In genomic region chr7:126429503-126429898, GRCm38 (mm10) we compare ENCODE assay signal across 7 mouse cellular contexts. TPM values are rescaled to one million over a fixed set of nuclear protein-coding genes. Genes with fewer than 3 reads are reported as not detected.
DNase-seq lines count a peak whose midpoint lies in the region; ATAC-seq and TF ChIP-seq lines count a peak whose summit lies in the region.

No protein-coding gene starts in this region.

- DNase-seq in neural tube, embryonic 11.5 days (ENCODE audit: low spot score) = no peak
- DNase-seq in neural tube, embryonic 10.5 days (ENCODE audit: extremely low spot score, low spot score) = no peak
- no peak for DNase-seq in liver, embryonic 13.5 days
- DNase-seq in stomach, postnatal 0 days (ENCODE audit: low spot score) = no peak
- no peak for DNase-seq in right cerebral cortex, postnatal 14 days

- H3K4me2 ChIP-seq in neural tube, embryonic 11.5 days (ENCODE audit: low read depth) = peak overlapping the region; percentile 88
- H3K4me2 ChIP-seq in forebrain, embryonic 12.5 days = peak overlapping the region; percentile 81
- peak overlapping the region; percentile 96 for H3K4me2 ChIP-seq in liver, embryonic 13.5 days
- H3K4me2 ChIP-seq in stomach, postnatal 0 days (replicated peaks; ENCODE audit: low read depth) = peak overlapping the region; percentile 74

- 36% methylated on average over 15 of the region's 15 CpGs for WGBS in neural tube, embryonic 11.5 days
- WGBS in forebrain, embryonic 12.5 days = 30% methylated on average over 15 of the region's 15 CpGs
- WGBS in liver, embryonic 13.5 days (ENCODE audit: insufficient replicate concordance) = 33% methylated on average over 15 of the region's 15 CpGs
- WGBS in stomach, postnatal 0 days = 21% methylated on average over 15 of the region's 15 CpGs

- H3K36me3 ChIP-seq in neural tube, embryonic 11.5 days (ENCODE audit: control insufficient read depth, insufficient read depth, low read length) = no peaks in the 10 kb centered on the region
- H3K36me3 ChIP-seq in forebrain, embryonic 12.5 days (replicated peaks) = 0 out of 2 replicates have a peak, but pooled peaks cover 3% of the 10 kb centered on the region
- H3K36me3 ChIP-seq in liver, embryonic 13.5 days = 0 out of 2 replicates have a peak, but pooled peaks cover 5% of the 10 kb centered on the region
- H3K36me3 ChIP-seq in stomach, postnatal 0 days (ENCODE audit: control insufficient read depth, insufficient read depth, low read length) = peaks cover 3% of the 10 kb centered on the region; the same call in 1 of the 2 replicates

- no peak for TF ChIP-seq CTCF in stomach, postnatal 0 days (IDR thresholded peaks at IDR 0.05; ENCODE audit: low read depth)

- H3K27me3 ChIP-seq in neural tube, embryonic 11.5 days (ENCODE audit: control insufficient read depth, insufficient read depth, low read length) = no peaks in the 10 kb centered on the region
- no peaks in the 10 kb centered on the region for H3K27me3 ChIP-seq in forebrain, embryonic 12.5 days
- H3K27me3 ChIP-seq in liver, embryonic 13.5 days = no peaks in the 10 kb centered on the region
- no peaks in the 10 kb centered on the region for H3K27me3 ChIP-seq in stomach, postnatal 0 days (ENCODE audit: control insufficient read depth, insufficient read depth, low read length)

- peak overlapping the region; percentile 29 for H3K9ac ChIP-seq in neural tube, embryonic 11.5 days (ENCODE audit: low read length)
- H3K9ac ChIP-seq in forebrain, embryonic 12.5 days = peak overlapping the region; percentile 77
- H3K9ac ChIP-seq in liver, embryonic 13.5 days = peak overlapping the region; percentile 81
- peak overlapping the region; percentile 76 for H3K9ac ChIP-seq in stomach, postnatal 0 days (ENCODE audit: low read length)

- H3K4me3 ChIP-seq in neural tube, embryonic 11.5 days (ENCODE audit: low read depth, low read length) = peak overlapping the region; percentile 81
- H3K4me3 ChIP-seq in forebrain, embryonic 12.5 days (replicated peaks) = peak overlapping the region; percentile 71
- peak overlapping the region; percentile 74 for H3K4me3 ChIP-seq in liver, embryonic 13.5 days (replicated peaks)
- H3K4me3 ChIP-seq in stomach, postnatal 0 days (ENCODE audit: low read depth, low read length) = peak overlapping the region; percentile 69

- H3K9me3 ChIP-seq in neural tube, embryonic 11.5 days (ENCODE audit: control insufficient read depth, low read length) = no peaks in the 10 kb centered on the region
- no peaks in the 10 kb centered on the region for H3K9me3 ChIP-seq in forebrain, embryonic 12.5 days
- H3K9me3 ChIP-seq in liver, embryonic 13.5 days (replicated peaks) = no peaks in the 10 kb centered on the region
- no peaks in the 10 kb centered on the region for H3K9me3 ChIP-seq in stomach, postnatal 0 days (ENCODE audit: control insufficient read depth, low read length)

- peaks cover 7% of the 10 kb centered on the region; the same call in 1 of the 2 replicates for H3K4me1 ChIP-seq in neural tube, embryonic 11.5 days (ENCODE audit: control insufficient read depth, insufficient read depth, low read length)
- H3K4me1 ChIP-seq in forebrain, embryonic 12.5 days = peaks cover 13% of the 10 kb centered on the region
- H3K4me1 ChIP-seq in liver, embryonic 13.5 days (replicated peaks) = peaks cover 28% of the 10 kb centered on the region
- peaks cover 5% of the 10 kb centered on the region; the same call in 1 of the 2 replicates for H3K4me1 ChIP-seq in stomach, postnatal 0 days (replicated peaks; ENCODE audit: control insufficient read depth, insufficient read depth)

- TF ChIP-seq EP300 in stomach, postnatal 0 days (optimal IDR thresholded peaks at IDR 0.05) = no peak

- no peak overlapping the region for H3K27ac ChIP-seq in neural tube, embryonic 11.5 days (ENCODE audit: low read depth, low read length)
- H3K27ac ChIP-seq in forebrain, embryonic 12.5 days = no peak overlapping the region
- 0 out of 2 replicates have a peak overlapping the region, but pooled peaks have one; percentile 5 for H3K27ac ChIP-seq in liver, embryonic 13.5 days
- H3K27ac ChIP-seq in stomach, postnatal 0 days (replicated peaks) = peak overlapping the region; percentile 97

- no peak for ATAC-seq in neural tube, embryonic 11.5 days (ENCODE audit: insufficient read depth, low FRiP score, low TSS enrichment)
- no peak for ATAC-seq in forebrain, embryonic 12.5 days (ENCODE audit: low FRiP score)
- ATAC-seq in liver, embryonic 13.5 days (ENCODE audit: low read depth) = no peak
- ATAC-seq in stomach, postnatal 0 days (ENCODE audit: low FRiP score, low TSS enrichment) = peak; percentile 5; the same call in 1 of the 2 replicates
- no peak for ATAC-seq in activated CD4-positive, CD25-positive, alpha-beta regulatory T cell, adult 4 months

RNA-seq across cellular contexts. Expression of gene Rabep2, which starts 0.9 kb away (rescaled TPM):
- polyA plus RNA-seq in neural tube, embryonic 11.5 days (2014; fragmentation: Nextera tagmentation; extraction: Ambion mirVana) = 21.4 and 23.2 TPM in 2 replicates
- 20.2 and 20.6 TPM in 2 replicates for polyA plus RNA-seq in forebrain, embryonic 12.5 days (2016; fragmentation: Nextera tagmentation; extraction: Ambion mirVana)
- polyA plus RNA-seq in liver, embryonic 13.5 days (2015; fragmentation: Nextera tagmentation; extraction: Ambion mirVana) = 5.8 and 6.1 TPM in 2 replicates
- 19.4 and 20.7 TPM in 2 replicates for polyA plus RNA-seq in stomach, postnatal 0 days (2015; fragmentation: Nextera tagmentation; extraction: Ambion mirVana)
- polyA plus RNA-seq in activated CD4-positive, CD25-positive, alpha-beta regulatory T cell, adult 4 months (2017; shearing (Covaris generic)) = 10 to 100 TPM; 35.4 to 48.2 TPM

RNA-seq across cellular contexts. Expression of gene Cd19, which starts 14.8 kb away (rescaled TPM):
- polyA plus RNA-seq in neural tube, embryonic 11.5 days (2014; fragmentation: Nextera tagmentation; extraction: Ambion mirVana) = not detected in 2 replicates
- 0.40 TPM in 1 of 2 replicates, not detected in the other for polyA plus RNA-seq in forebrain, embryonic 12.5 days (2016; fragmentation: Nextera tagmentation; extraction: Ambion mirVana)
- 0.14 and 0.23 TPM in 2 replicates for polyA plus RNA-seq in liver, embryonic 13.5 days (2015; fragmentation: Nextera tagmentation; extraction: Ambion mirVana)
- 0.08 and 0.17 TPM in 2 replicates for polyA plus RNA-seq in stomach, postnatal 0 days (2015; fragmentation: Nextera tagmentation; extraction: Ambion mirVana)
- polyA plus RNA-seq in activated CD4-positive, CD25-positive, alpha-beta regulatory T cell, adult 4 months (2017; shearing (Covaris generic)) = 10 to 100 TPM in 1 of 2 experiments, not detected in 1; 10.8 TPM

RNA-seq across cellular contexts. Expression of gene Nfatc2ip, which starts 33.0 kb away (rescaled TPM):
- polyA plus RNA-seq in neural tube, embryonic 11.5 days (2014; fragmentation: Nextera tagmentation; extraction: Ambion mirVana) = 4.4 and 5.5 TPM in 2 replicates
- polyA plus RNA-seq in forebrain, embryonic 12.5 days (2016; fragmentation: Nextera tagmentation; extraction: Ambion mirVana) = 3.9 and 4.6 TPM in 2 replicates
- 2.6 and 3.0 TPM in 2 replicates for polyA plus RNA-seq in liver, embryonic 13.5 days (2015; fragmentation: Nextera tagmentation; extraction: Ambion mirVana)
- 1.1 and 1.3 TPM in 2 replicates for polyA plus RNA-seq in stomach, postnatal 0 days (2015; fragmentation: Nextera tagmentation; extraction: Ambion mirVana)
- polyA plus RNA-seq in activated CD4-positive, CD25-positive, alpha-beta regulatory T cell, adult 4 months (2017; shearing (Covaris generic)) = 1 to 10 TPM; 2.1 to 3.4 TPM

RNA-seq across cellular contexts. Expression of gene Atp2a1, which starts 33.4 kb away (rescaled TPM):
- 19.0 and 20.1 TPM in 2 replicates for polyA plus RNA-seq in neural tube, embryonic 11.5 days (2014; fragmentation: Nextera tagmentation; extraction: Ambion mirVana)
- polyA plus RNA-seq in forebrain, embryonic 12.5 days (2016; fragmentation: Nextera tagmentation; extraction: Ambion mirVana) = 0.23 and 0.43 TPM in 2 replicates
- polyA plus RNA-seq in liver, embryonic 13.5 days (2015; fragmentation: Nextera tagmentation; extraction: Ambion mirVana) = 1.1 and 2.4 TPM in 2 replicates
- 0.59 and 1.8 TPM in 2 replicates for polyA plus RNA-seq in stomach, postnatal 0 days (2015; fragmentation: Nextera tagmentation; extraction: Ambion mirVana)
- polyA plus RNA-seq in activated CD4-positive, CD25-positive, alpha-beta regulatory T cell, adult 4 months (2017; shearing (Covaris generic)) = under 1 TPM in 1 of 2 experiments, not detected in 1; 0.18 TPM

RNA-seq across cellular contexts. Expression of gene Sh2b1, which starts 45.7 kb away (rescaled TPM):
- polyA plus RNA-seq in neural tube, embryonic 11.5 days (2014; fragmentation: Nextera tagmentation; extraction: Ambion mirVana) = 51.5 and 55.5 TPM in 2 replicates
- 57.7 and 60.2 TPM in 2 replicates for polyA plus RNA-seq in forebrain, embryonic 12.5 days (2016; fragmentation: Nextera tagmentation; extraction: Ambion mirVana)
- polyA plus RNA-seq in liver, embryonic 13.5 days (2015; fragmentation: Nextera tagmentation; extraction: Ambion mirVana) = 11.2 and 12.9 TPM in 2 replicates
- 20.0 and 24.0 TPM in 2 replicates for polyA plus RNA-seq in stomach, postnatal 0 days (2015; fragmentation: Nextera tagmentation; extraction: Ambion mirVana)
- 10 to 100 TPM; 14.5 to 15.9 TPM for polyA plus RNA-seq in activated CD4-positive, CD25-positive, alpha-beta regulatory T cell, adult 4 months (2017; shearing (Covaris generic))

Comparison
In these comparisons a context has a peak if more than half of its experiments do, and no peak if none do; other contexts are left out.
1. H3K27ac ChIP-seq: peak in liver, embryonic 13.5 days (single experiment) and stomach, postnatal 0 days (single experiment); none in neural tube, embryonic 11.5 days (single experiment) and forebrain, embryonic 12.5 days (single experiment).
2. H3K9ac ChIP-seq: peak in every context shown above with its lines; median percentile 81 in liver, embryonic 13.5 days; 77 in forebrain, embryonic 12.5 days; 76 in stomach, postnatal 0 days; 29 in neural tube, embryonic 11.5 days.
3. Peak in every context shown above with its lines, with median percentiles within 50 percentile points of each other: H3K4me2 ChIP-seq and H3K4me3 ChIP-seq.